Mouse (Mus musculus) liver, adult 2 months (tissue): ENCODE data around the gene Bex3. TPM values are rescaled to one million over a fixed set of nuclear protein-coding genes. Genes with fewer than 3 reads are reported as not detected.
"Not testable (repeated sequence)": the region's sequence is repeated elsewhere in the genome, so short reads cannot be mapped to it uniquely, and the experiment has no call there.

Source experiments
- DNase-seq: peaks from one replicate; pipeline ENCODE4 v3.0.0-alpha.2; 2011; ENCODE audit warnings: low read depth, low spot score; ENCODE audit errors: extremely low read depth
- H3K27ac ChIP-seq: fragments of 200-500 bp; replicated peaks from 2 replicates; pipeline ENCODE4 v1.5.1; 2012; ENCODE audit warnings: low read depth, mild to moderate bottlenecking, control low read depth, inconsistent platforms, low read length; ENCODE audit not compliant: insufficient read depth
- H3K27me3 ChIP-seq: fragments of 200-500 bp; 2 replicates; pipeline ENCODE4 v1.6.1; 2012; ENCODE audit warnings: mild to moderate bottlenecking, moderate library complexity, low read length, inconsistent platforms; ENCODE audit not compliant: control insufficient read depth, insufficient read depth
- H3K36me3 ChIP-seq: fragments of 200-500 bp; 2 replicates; pipeline ENCODE4 v1.6.1; 2012; ENCODE audit warnings: low read length, inconsistent platforms; ENCODE audit not compliant: control insufficient read depth, insufficient read depth
- H3K4me1 ChIP-seq: fragments of 200-500 bp; 2 replicates; pipeline ENCODE4 v1.6.1; 2011; ENCODE audit warnings: low read length; ENCODE audit not compliant: control insufficient read depth, insufficient read depth
- H3K4me3 ChIP-seq: fragments of 200-500 bp; 2 replicates; pipeline ENCODE4 v1.5.1; 2011; ENCODE audit warnings: low read depth, mild to moderate bottlenecking, control low read depth, low read length, moderate library complexity; ENCODE audit not compliant: insufficient read depth
- H3K79me2 ChIP-seq: fragments of 200-500 bp; 2 replicates; pipeline ENCODE4 v1.6.1; 2012; ENCODE audit warnings: inconsistent platforms, mild to moderate bottlenecking, low read length, moderate library complexity; ENCODE audit not compliant: control insufficient read depth, insufficient read depth
- H3K9ac ChIP-seq: fragments of 200-500 bp; 2 replicates; pipeline ENCODE4 v1.6.1; 2012; ENCODE audit warnings: low read depth, mild to moderate bottlenecking, control low read depth, inconsistent platforms, low read length
- CTCF ChIP-seq: fragments of 200-500 bp; IDR thresholded peaks from 2 replicates; pipeline ENCODE4 v1.5.1; 2011; ENCODE audit warnings: low read depth, low read length, control low read depth
- POLR2A ChIP-seq: fragments of 200-500 bp; IDR thresholded peaks from 2 replicates; pipeline ENCODE4 v1.6.1; 2011; ENCODE audit warnings: low read length, control low read depth; ENCODE audit not compliant: insufficient read depth; ENCODE audit errors: extremely low read depth
- WGBS: fragments of 180-500 bp; shearing (Covaris S2); methylation state at CpG from one replicate; pipeline ENCODE4 v1.1.7; 2018; 5-methylcytosine and 5-hydroxymethylcytosine counted together
- polyA plus RNA-seq: library from polyadenylated mRNA; depleted of rRNA; stranded (reverse); fragments of >200 nt; gene quantifications from 2 replicates; pipeline ENCODE4 v1.2.3, GENCODE M21; 2012; rRNA removed
- total RNA-seq: library from RNA; depleted of rRNA; stranded (reverse); fragments of >200 nt; gene quantifications from 2 replicates; pipeline ENCODE4 v1.2.3, GENCODE M21; 2014; rRNA removed

Gene Bex3
- total RNA-seq (1.2 and 1.5 TPM in 2 replicates), polyA plus RNA-seq (1.4 and 1.9 TPM in 2 replicates)

DNA sequence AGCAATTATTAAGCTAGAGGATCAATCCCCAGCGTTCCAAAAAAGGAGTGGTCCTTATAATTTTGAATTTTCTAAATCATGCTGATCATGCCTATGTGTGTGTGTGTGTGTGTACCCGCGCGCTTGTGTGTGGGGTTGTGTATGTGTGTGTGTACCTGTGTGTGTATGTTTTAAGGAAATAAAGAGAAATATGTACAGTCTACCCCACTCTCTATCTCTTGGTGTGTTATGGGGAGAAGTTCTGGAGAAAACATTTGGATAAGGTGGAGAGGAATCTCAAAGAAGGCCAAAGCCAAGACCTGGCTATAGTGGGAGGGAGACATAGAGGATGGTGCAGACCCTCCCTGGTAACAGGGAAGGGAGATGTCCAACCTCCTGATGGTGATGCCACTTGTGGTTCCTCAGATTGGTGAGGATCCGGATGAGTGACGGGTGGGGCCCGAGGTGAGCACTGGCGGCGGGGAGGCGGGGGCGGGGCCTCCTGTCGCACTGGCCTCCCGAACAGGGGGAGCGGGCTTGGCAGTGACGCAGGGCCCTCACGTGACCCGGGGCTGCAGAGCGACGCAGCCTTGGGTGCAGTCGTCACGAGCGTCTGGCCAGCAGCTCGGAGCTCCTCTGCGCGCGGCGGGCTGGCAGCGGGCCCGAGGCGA is at the start of gene Bex3:
Gene Bex3 (plus strand): TSS at position 511 of the 650 bp plus-strand sequence.
- WGBS, result 47% methylated on average over 4 of the region's 30 CpGs
- DNase-seq, H3K27me3 ChIP-seq, H3K9ac ChIP-seq, H3K27ac ChIP-seq, H3K79me2 ChIP-seq, H3K36me3 ChIP-seq, H3K4me1 ChIP-seq: not testable (repeated sequence)
- peak within 1 kb of the TSS; percentile 44; the same call in 1 of the 2 replicates for H3K4me3 ChIP-seq

- WGBS, result 83% methylated on average over 6 of the region's 6 CpGs
- no peaks in the 10 kb centered on the region for H3K4me1 ChIP-seq
- no peak for TF ChIP-seq CTCF
- no peak for TF ChIP-seq POLR2A
- H3K36me3 ChIP-seq, result no peaks in the 10 kb centered on the region
- H3K27ac ChIP-seq, result no peak overlapping the region
- H3K9ac ChIP-seq, result no peak overlapping the region
- no peak overlapping the region for H3K4me3 ChIP-seq
- H3K79me2 ChIP-seq, result no peaks in the 10 kb centered on the region
- no peaks in the 10 kb centered on the region for H3K27me3 ChIP-seq
- DNase-seq, result no peak
These were observed 46.3 kb upstream of the Bex3 start for GRCm38 (mm10) chrX:136223714-136224113.

- DNase-seq, result no peak
- Histone ChIP-seq H3K4me3 (no peak overlapping the region), H3K27me3 (no peaks in the 10 kb centered on the region), H3K27ac (no peak overlapping the region), H3K79me2 (no peaks in the 10 kb centered on the region), H3K9ac (no peak overlapping the region), H3K4me1 (no peaks in the 10 kb centered on the region), H3K36me3 (no peaks in the 10 kb centered on the region)
- TF ChIP-seq CTCF, result no peak
- TF ChIP-seq POLR2A, result no peak
- WGBS, result 46% methylated on average over 5 of the region's 5 CpGs
These were observed 42.3 kb upstream of the Bex3 start for GRCm38 (mm10) chrX:136227768-136228167.

GRCm38 (mm10) chrX:136238118-136238517 is 31.9 kb upstream of the Bex3 start:
- Histone ChIP-seq H3K9ac (no peak overlapping the region), H3K27me3 (no peaks in the 10 kb centered on the region), H3K27ac (no peak overlapping the region), H3K4me3 (no peak overlapping the region), H3K79me2 (no peaks in the 10 kb centered on the region), H3K4me1 (no peaks in the 10 kb centered on the region), H3K36me3 (no peaks in the 10 kb centered on the region)
- TF ChIP-seq POLR2A (no peak), CTCF (peak; percentile 21; the same call in 1 of the 2 replicates)
- 28% methylated on average over 3 of the region's 3 CpGs for WGBS
- DNase-seq, result peak; percentile 23

- no peak for DNase-seq
- 82% methylated on average over 2 of the region's 2 CpGs for WGBS
- Histone ChIP-seq H3K79me2 (no peaks in the 10 kb centered on the region), H3K36me3 (no peaks in the 10 kb centered on the region; the same call in 1 of the 2 replicates), H3K27ac (no peak overlapping the region), H3K9ac (no peak overlapping the region), H3K4me1 (no peaks in the 10 kb centered on the region), H3K27me3 (no peaks in the 10 kb centered on the region), H3K4me3 (no peak overlapping the region)
- no peak for TF ChIP-seq POLR2A
- no peak for TF ChIP-seq CTCF
These were observed 26.9 kb upstream of the Bex3 start for GRCm38 (mm10) chrX:136243181-136243580.

GRCm38 (mm10) chrX:136244574-136245229 is 25.4 kb upstream of the Bex3 start, which contains the start of gene Tceal9:
Gene Tceal9, plus strand, starts transcription at chrX:136245079.
- DNase-seq, result peak; percentile 59
- no peaks in the 10 kb centered on the region for H3K79me2 ChIP-seq
- WGBS, result 1% methylated on average over 20 of the region's 20 CpGs
- H3K9ac ChIP-seq, result peak within 1 kb of the TSS; percentile 56
- no peaks in the 10 kb centered on the region for H3K4me1 ChIP-seq
- H3K27ac ChIP-seq, result 0 out of 2 replicates have a peak within 1 kb of the TSS, but pooled peaks have one; percentile 41
- H3K4me3 ChIP-seq, result peak within 1 kb of the TSS; percentile 50
- 0 out of 2 replicates have a peak, but pooled peaks have one; percentile 33 for TF ChIP-seq POLR2A
- no peak for TF ChIP-seq CTCF
- no peaks in the 10 kb centered on the region for H3K27me3 ChIP-seq
- no peaks in the 10 kb centered on the region; the same call in 1 of the 2 replicates for H3K36me3 ChIP-seq
